Mouse (Mus musculus) heart, embryonic 11.5 days (tissue): Measurements from ENCODE around the gene Dlg2. TPM values are rescaled to one million over a fixed set of nuclear protein-coding genes. Genes with fewer than 3 reads are reported as not detected.

Experiments used
- ATAC-seq: fragments of 200-750 bp; cut with Nextera tagmentation; replicated peaks from 2 replicates; pipeline ENCODE4 v1.8.0; 2017; ENCODE audit warnings: moderate library complexity; ENCODE audit not compliant: insufficient number of reproducible peaks, low FRiP score, low TSS enrichment
- H3K27ac ChIP-seq: fragments of 300-500 bp; sonication (generic); 2 replicates; pipeline ENCODE4 v1.5.1; 2014; ENCODE audit warnings: mild to moderate bottlenecking, low read depth, low read length
- H3K27me3 ChIP-seq: fragments of 300-500 bp; sonication (generic); 2 replicates; pipeline ENCODE4 v1.6.1; 2014; ENCODE audit warnings: mild to moderate bottlenecking, low read length, mixed read lengths; ENCODE audit not compliant: control insufficient read depth, insufficient read depth
- H3K36me3 ChIP-seq: fragments of 300-500 bp; sonication (generic); 2 replicates; pipeline ENCODE4 v1.6.1; 2014; ENCODE audit warnings: mild to moderate bottlenecking, low read length, moderate library complexity, mixed read lengths; ENCODE audit not compliant: control insufficient read depth, insufficient read depth
- H3K4me1 ChIP-seq: fragments of 300-500 bp; sonication (generic); 2 replicates; pipeline ENCODE4 v1.6.1; 2014; ENCODE audit warnings: low read length; ENCODE audit not compliant: control insufficient read depth, insufficient read depth
- H3K4me2 ChIP-seq: fragments of 300-500 bp; sonication (generic); 2 replicates; pipeline ENCODE4 v1.6.1; 2014; ENCODE audit warnings: mild to moderate bottlenecking, moderate library complexity
- H3K4me3 ChIP-seq: fragments of 300-500 bp; sonication (generic); 2 replicates; pipeline ENCODE4 v1.5.1; 2014; ENCODE audit warnings: low read depth, low read length
- H3K9ac ChIP-seq: fragments of 300-500 bp; sonication (generic); 2 replicates; pipeline ENCODE4 v1.6.1; 2014; ENCODE audit warnings: mild to moderate bottlenecking, low read depth, low read length, moderate library complexity
- H3K9me3 ChIP-seq: fragments of 300-500 bp; sonication (generic); replicated peaks from 2 replicates; pipeline ENCODE4 v1.6.1; 2016; ENCODE audit warnings: low read length; ENCODE audit not compliant: control insufficient read depth
- WGBS: fragments of 180-500 bp; shearing (Covaris S2); extraction: QIAGEN DNeasy Blood & Tissue Kit; methylation state at CpG from one replicate; pipeline ENCODE4 v1.1.7; 2014; ENCODE audit not compliant: insufficient replicate concordance; 5-methylcytosine and 5-hydroxymethylcytosine counted together
- polyA plus RNA-seq: library from polyadenylated mRNA; unstranded; fragments of >200 nt; fragmentation: Nextera tagmentation; extraction: Ambion mirVana; gene quantifications from 2 replicates; pipeline ENCODE4 v1.2.1, GENCODE M21; 2014

Dlg2 gene
- polyA plus RNA-seq, 1 experiment from 2014 or later: 8.5 TPM

DNA sequence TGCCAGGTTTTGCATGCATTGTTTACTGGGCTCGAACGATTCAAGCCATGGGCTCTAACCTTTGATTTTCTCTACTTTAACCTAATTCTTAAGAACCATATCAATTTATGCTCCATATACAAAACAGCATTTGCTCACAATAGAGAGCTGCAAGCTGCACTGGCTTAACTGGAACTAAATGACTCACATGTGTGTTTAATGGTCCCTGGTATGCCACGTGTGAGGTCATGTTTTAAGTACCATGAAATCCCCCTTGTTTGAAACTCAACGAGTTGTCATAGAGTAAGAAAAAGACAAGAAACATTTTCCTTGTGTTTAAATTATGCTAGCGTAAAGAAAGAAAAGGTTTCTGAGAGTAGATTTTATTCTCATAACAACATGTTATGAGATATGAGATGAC is 1772.1 kb downstream of the Dlg2 start:
- Histone ChIP-seq H3K9ac (no peak overlapping the region), H3K4me2 (no peak overlapping the region), H3K4me1 (no peaks in the 10 kb centered on the region), H3K4me3 (no peak overlapping the region), H3K36me3 (no peaks in the 10 kb centered on the region), H3K27me3 (no peaks in the 10 kb centered on the region), H3K9me3 (no peaks in the 10 kb centered on the region), H3K27ac (no peak overlapping the region)
- ATAC-seq: no peak
- 77% methylated on average over 5 of the region's 5 CpGs for WGBS

DNA sequence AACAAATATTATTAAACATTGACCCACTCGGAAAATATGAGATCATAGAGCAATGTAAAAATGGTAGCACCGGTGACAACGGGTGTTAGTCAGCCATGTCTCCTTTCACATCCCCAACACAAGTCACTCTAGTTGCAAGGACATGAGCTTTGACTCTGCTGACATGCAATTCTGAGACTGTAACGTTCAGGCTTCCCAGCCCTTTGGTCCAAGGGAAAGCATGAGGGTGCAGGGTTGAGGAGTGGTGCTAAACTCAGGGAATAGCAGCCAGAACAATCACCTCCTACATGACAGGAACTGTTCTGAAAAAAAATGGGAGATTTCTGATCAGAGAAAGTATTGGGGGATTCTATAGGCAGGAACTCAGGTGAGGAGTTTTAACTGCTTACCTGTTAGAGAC is 1781.7 kb downstream of the Dlg2 start:
- Histone ChIP-seq H3K4me1 (peaks cover 2% of the 10 kb centered on the region; the same call in 1 of the 2 replicates), H3K9ac (no peak overlapping the region), H3K4me3 (no peak overlapping the region), H3K27me3 (no peaks in the 10 kb centered on the region), H3K27ac (no peak overlapping the region), H3K36me3 (no peaks in the 10 kb centered on the region), H3K9me3 (no peaks in the 10 kb centered on the region), H3K4me2 (no peak overlapping the region)
- ATAC-seq: no peak
- 76% methylated on average over 4 of the region's 4 CpGs for WGBS

- no peak overlapping the region for H3K4me3 ChIP-seq
- H3K4me2 ChIP-seq: no peak overlapping the region
- no peak overlapping the region for H3K27ac ChIP-seq
- no peaks in the 10 kb centered on the region for H3K36me3 ChIP-seq
- no peaks in the 10 kb centered on the region for H3K27me3 ChIP-seq
- H3K4me1 ChIP-seq: peaks cover 2% of the 10 kb centered on the region; the same call in 1 of the 2 replicates
- no peaks in the 10 kb centered on the region for H3K9me3 ChIP-seq
- WGBS: 58% methylated on average over 3 of the region's 3 CpGs
- no peak for ATAC-seq
- no peak overlapping the region for H3K9ac ChIP-seq
Measured at GRCm38 (mm10) chr7:92258701-92259100, 1782.2 kb downstream of the Dlg2 start.

- 80% methylated on average over 3 of the region's 3 CpGs for WGBS
- Histone ChIP-seq H3K4me2 (no peak overlapping the region), H3K4me1 (no peaks in the 10 kb centered on the region), H3K9me3 (no peaks in the 10 kb centered on the region), H3K27me3 (no peaks in the 10 kb centered on the region), H3K4me3 (no peak overlapping the region), H3K36me3 (no peaks in the 10 kb centered on the region), H3K27ac (no peak overlapping the region), H3K9ac (no peak overlapping the region)
- ATAC-seq: no peak
Measured at GRCm38 (mm10) chr7:92264325-92264724, 1787.9 kb downstream of the Dlg2 start.

- Histone ChIP-seq H3K4me1 (no peaks in the 10 kb centered on the region), H3K27ac (no peak overlapping the region), H3K9me3 (no peaks in the 10 kb centered on the region), H3K4me2 (no peak overlapping the region), H3K27me3 (no peaks in the 10 kb centered on the region), H3K36me3 (no peaks in the 10 kb centered on the region), H3K9ac (no peak overlapping the region), H3K4me3 (no peak overlapping the region)
- ATAC-seq: no peak
Measured at GRCm38 (mm10) chr7:92264964-92265363, 1788.5 kb downstream of the Dlg2 start.

DNA sequence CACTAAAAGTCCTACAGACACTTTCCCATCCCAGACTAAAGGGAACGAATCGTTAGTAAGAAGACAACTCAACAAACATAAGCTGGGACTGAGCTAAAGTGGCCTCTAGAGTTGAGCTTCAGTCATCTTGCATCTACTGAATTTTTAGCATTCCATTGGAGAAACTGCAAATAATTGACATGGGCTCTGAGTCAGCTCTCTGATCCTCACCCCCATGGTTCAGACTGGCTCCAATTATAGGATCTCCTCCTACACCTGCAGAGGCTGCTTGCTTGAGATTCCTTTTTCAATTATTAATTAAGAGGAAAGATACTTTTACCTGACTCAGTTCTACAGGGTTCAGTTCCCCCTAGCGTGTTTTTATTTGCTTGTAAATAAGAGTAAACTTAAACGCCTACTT is 1798.9 kb downstream of the Dlg2 start:
- H3K4me1 ChIP-seq: no peaks in the 10 kb centered on the region
- no peak overlapping the region for H3K4me2 ChIP-seq
- H3K27ac ChIP-seq: no peak overlapping the region
- no peaks in the 10 kb centered on the region for H3K27me3 ChIP-seq
- H3K9ac ChIP-seq: no peak overlapping the region
- WGBS: 74% methylated on average over 4 of the region's 4 CpGs
- ATAC-seq: no peak
- H3K9me3 ChIP-seq: no peaks in the 10 kb centered on the region
- H3K36me3 ChIP-seq: no peaks in the 10 kb centered on the region
- no peak overlapping the region for H3K4me3 ChIP-seq

DNA sequence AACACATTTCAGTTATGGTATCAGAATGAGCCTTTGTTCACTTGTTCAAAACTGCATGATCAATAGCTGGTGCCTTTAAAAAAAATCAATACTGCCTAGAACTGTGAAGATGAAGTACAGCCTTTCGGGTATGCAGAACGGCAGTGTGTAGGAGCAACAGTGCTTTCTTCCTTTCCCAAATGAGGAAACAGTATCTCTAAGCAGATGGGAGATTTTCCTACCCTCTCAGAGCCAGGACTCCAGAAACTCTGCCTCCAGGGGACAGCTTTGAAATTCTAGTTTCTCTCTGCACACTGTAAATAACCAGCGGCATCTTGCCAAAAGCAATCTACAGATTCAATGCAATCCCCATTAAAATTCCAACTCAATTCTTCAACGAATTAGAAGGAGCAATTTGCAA is 1801.2 kb downstream of the Dlg2 start:
- Histone ChIP-seq H3K27ac (no peak overlapping the region), H3K9ac (no peak overlapping the region), H3K27me3 (no peaks in the 10 kb centered on the region), H3K4me2 (no peak overlapping the region), H3K9me3 (no peaks in the 10 kb centered on the region), H3K4me3 (no peak overlapping the region), H3K36me3 (no peaks in the 10 kb centered on the region), H3K4me1 (no peaks in the 10 kb centered on the region; the same call in 1 of the 2 replicates)
- 73% methylated on average over 4 of the region's 4 CpGs for WGBS
- ATAC-seq: no peak

- ATAC-seq: no peak
- Histone ChIP-seq H3K4me3 (no peak overlapping the region), H3K9me3 (no peaks in the 10 kb centered on the region), H3K4me2 (no peak overlapping the region), H3K36me3 (no peaks in the 10 kb centered on the region), H3K27ac (no peak overlapping the region), H3K27me3 (no peaks in the 10 kb centered on the region), H3K9ac (no peak overlapping the region), H3K4me1 (no peaks in the 10 kb centered on the region; the same call in 1 of the 2 replicates)
- 22% methylated on average over 7 of the region's 7 CpGs for WGBS
Measured at GRCm38 (mm10) chr7:92280925-92281324, 1804.5 kb downstream of the Dlg2 start.

- Histone ChIP-seq H3K27me3 (no peaks in the 10 kb centered on the region), H3K9me3 (no peaks in the 10 kb centered on the region), H3K4me1 (no peaks in the 10 kb centered on the region), H3K9ac (no peak overlapping the region), H3K4me3 (no peak overlapping the region), H3K36me3 (no peaks in the 10 kb centered on the region), H3K27ac (no peak overlapping the region), H3K4me2 (no peak overlapping the region)
- no peak for ATAC-seq
- 38% methylated on average over 1 of the region's 1 CpGs for WGBS
Measured at GRCm38 (mm10) chr7:92287058-92287457, 1810.6 kb downstream of the Dlg2 start.
